Mouse (Mus musculus) small intestine, adult 2 months (tissue): Measurements from ENCODE around the gene Ltb.

Experiments used
- CTCF ChIP-seq: fragments of 200-500 bp; IDR thresholded peaks from 2 replicates; pipeline ENCODE4 v1.5.1; 2012; ENCODE audit warnings: low read depth, mild to moderate bottlenecking, control low read depth, inconsistent platforms, low read length, moderate library complexity, mixed read lengths; ENCODE audit not compliant: insufficient replicate concordance, insufficient read length; ENCODE audit errors: extremely low read depth
- POLR2A ChIP-seq: fragments of 200-500 bp; IDR thresholded peaks from 2 replicates; pipeline ENCODE4 v1.6.1; 2012; ENCODE audit warnings: low read depth, mild to moderate bottlenecking, control low read depth, inconsistent platforms, low read length, moderate library complexity

DNA sequence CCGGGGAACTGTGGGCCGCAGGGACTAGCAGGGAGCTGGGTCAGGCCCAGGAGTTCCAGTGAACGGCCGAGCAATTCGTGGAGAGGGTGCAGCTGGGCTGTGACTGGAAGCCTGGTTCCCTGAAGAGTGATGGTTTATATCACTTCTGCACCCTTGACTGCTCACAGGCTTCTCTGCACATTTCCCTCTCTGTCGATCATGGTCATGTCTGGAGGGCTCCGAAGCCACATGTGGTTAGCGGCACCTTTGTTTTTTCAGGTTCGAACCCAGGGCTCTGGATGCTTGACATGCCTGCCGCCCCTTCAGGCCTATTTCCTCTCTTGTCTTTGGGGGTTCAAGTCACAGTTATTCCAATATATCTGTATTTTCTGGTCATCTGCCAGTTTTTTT lies 11.1 kb downstream of the Ltb start:
- TF ChIP-seq CTCF (no peak), POLR2A (no peak)
